9 mouse cellular contexts compared by ENCODE assay signal in the genomic region with DNA sequence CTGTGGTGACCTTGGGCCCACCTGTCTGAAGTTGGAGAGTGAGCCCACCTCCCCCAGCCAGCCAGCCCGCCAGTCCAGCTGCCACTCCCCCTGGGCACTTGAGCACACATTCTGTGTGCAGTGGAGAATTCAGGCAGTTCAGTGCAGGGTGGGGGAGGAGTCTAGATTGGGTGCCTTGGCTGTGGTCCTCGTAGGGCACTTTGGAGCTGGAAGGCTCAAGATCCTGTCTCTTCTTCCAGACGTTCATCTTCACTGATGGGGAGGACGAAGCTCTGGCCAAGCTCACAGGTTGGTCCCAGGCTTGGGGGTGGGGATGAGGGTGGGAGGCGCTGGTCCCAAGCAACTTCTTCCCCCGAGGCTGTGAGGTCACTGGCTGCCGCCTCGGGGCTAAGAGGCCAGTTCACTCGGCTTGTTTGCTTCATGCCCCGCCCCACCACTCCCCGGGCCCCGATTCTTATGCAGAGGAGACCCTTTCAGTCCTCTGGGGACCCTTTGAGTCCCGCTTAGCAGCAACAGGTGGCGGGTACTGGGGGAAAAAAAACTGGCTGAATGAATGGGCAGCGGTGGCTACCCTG. TPM values are rescaled to one million over a fixed set of nuclear protein-coding genes. Genes with fewer than 3 reads are reported as not detected.
DNase-seq lines count a peak whose midpoint lies in the region; ATAC-seq and TF ChIP-seq lines count a peak whose summit lies in the region.
"Had no signal": no experiment of that assay in that cellular context is flagged by ENCODE, and none has a peak within 500 bp of the region (broad histone marks: within the 10 kb centered on the region; RNA-seq: fewer than 3 reads in every experiment).

No protein-coding gene starts in this region.

- H3K9ac ChIP-seq in heart, postnatal 0 days (replicated peaks; ENCODE audit: low read depth, low read length) = peak overlapping the region; percentile 24; the same call in 1 of the 2 replicates

- H3K27me3 ChIP-seq in heart, postnatal 0 days (ENCODE audit: control insufficient read depth, insufficient read depth, low read length) = peaks cover 38% of the 10 kb centered on the region

- no peak for ATAC-seq in heart, postnatal 0 days (ENCODE audit: insufficient read depth, low read depth)
- no peak for ATAC-seq in erythroid progenitor cell, adult 5-6 weeks (replicated peaks; ENCODE audit: low FRiP score, poor library complexity, severe bottlenecking)

- TF ChIP-seq CTCF in heart, postnatal 0 days (IDR thresholded peaks at IDR 0.05; ENCODE audit: low read depth) = 0 out of 2 replicates have a peak, but pooled peaks have one; percentile 4

- no peaks in the 10 kb centered on the region for H3K9me3 ChIP-seq in heart, postnatal 0 days (replicated peaks; ENCODE audit: control insufficient read depth, low read length)

- peak overlapping the region; percentile 84 for H3K27ac ChIP-seq in heart, postnatal 0 days (ENCODE audit: low read depth)

- no peaks in the 10 kb centered on the region for H3K36me3 ChIP-seq in heart, postnatal 0 days (replicated peaks; ENCODE audit: control insufficient read depth, insufficient read depth, low read length)

- peaks cover 29% of the 10 kb centered on the region for H3K4me1 ChIP-seq in heart, postnatal 0 days (ENCODE audit: control insufficient read depth, insufficient read depth)

- 41% methylated on average over 15 of the region's 15 CpGs for WGBS in heart, postnatal 0 days

- TF ChIP-seq EP300 in heart, postnatal 0 days (IDR thresholded peaks at IDR 0.05; ENCODE audit: low read depth) = no peak

- peak overlapping the region; percentile 54 for H3K4me3 ChIP-seq in heart, postnatal 0 days (ENCODE audit: low read depth, low read length)

- peak overlapping the region; percentile 63 for H3K4me2 ChIP-seq in heart, postnatal 0 days (ENCODE audit: low read depth, low read length)

- DNase-seq in heart, adult 11 months = peak; percentile 93
- DNase-seq in heart, adult 18-20 months = no peak
- DNase-seq in NIH3T3 (ENCODE audit: low read depth) = peak; percentile 44
- peak; percentile 56 for DNase-seq in heart, postnatal 0 days (ENCODE audit: low spot score)
- DNase-seq in lung, postnatal 10 days = peak; percentile 76
- no peak for DNase-seq in layer of hippocampus, postnatal 14 days (ENCODE audit: low spot score in 2 of 2)
- DNase-seq in thymus, postnatal 4 days = no peak

RNA-seq across cellular contexts. Expression of gene Lfng, which starts 4.6 kb away (rescaled TPM):
- total RNA-seq in heart, adult 18-20 months (2021) = 1 to 10 TPM; 6.7 to 9.9 TPM
- total RNA-seq in heart, postnatal 0 days (2014; rRNA removed; ENCODE audit: low replicate concordance) = 8.2 and 22.3 TPM in 2 replicates
- 4.1 and 4.4 TPM in 2 replicates for polyA plus RNA-seq in heart, postnatal 0 days (2015; fragmentation: Nextera tagmentation; extraction: Ambion mirVana)
- 19.7 and 20.5 TPM in 2 replicates for total RNA-seq in erythroid progenitor cell, adult 5-6 weeks (2015; ENCODE audit: low replicate concordance)
- total RNA-seq in erythroid progenitor cell, adult 5-6 weeks (2017; ENCODE audit: low replicate concordance) = 1.9 and 11.4 TPM in 2 replicates
- total RNA-seq in layer of hippocampus, postnatal 14 days (2021) = 10 to 100 TPM; 35.8 to 39.7 TPM

RNA-seq across cellular contexts. Expression of gene Ttyh3, which starts 37.1 kb away (rescaled TPM):
- total RNA-seq in heart, adult 18-20 months (2021) = 1 to 10 TPM; 7.6 to 7.7 TPM
- 53.2 and 55.2 TPM in 2 replicates for total RNA-seq in heart, postnatal 0 days (2014; rRNA removed; ENCODE audit: low replicate concordance)
- 8.5 and 8.9 TPM in 2 replicates for polyA plus RNA-seq in heart, postnatal 0 days (2015; fragmentation: Nextera tagmentation; extraction: Ambion mirVana)
- total RNA-seq in erythroid progenitor cell, adult 5-6 weeks (2015; ENCODE audit: low replicate concordance) = 21.8 and 26.7 TPM in 2 replicates
- 21.2 and 23.2 TPM in 2 replicates for total RNA-seq in erythroid progenitor cell, adult 5-6 weeks (2017; ENCODE audit: low replicate concordance)
- 100 to 1,000 TPM; 357 to 365 TPM for total RNA-seq in layer of hippocampus, postnatal 14 days (2021)

RNA-seq across cellular contexts. Expression of gene Grifin, which starts 46.8 kb away (rescaled TPM):
- not detected for total RNA-seq in heart, adult 18-20 months (2021)
- not detected in 2 replicates for total RNA-seq in heart, postnatal 0 days (2014; rRNA removed; ENCODE audit: low replicate concordance)
- not detected in 2 replicates for polyA plus RNA-seq in heart, postnatal 0 days (2015; fragmentation: Nextera tagmentation; extraction: Ambion mirVana)
- not detected in 2 replicates for total RNA-seq in erythroid progenitor cell, adult 5-6 weeks (2015; ENCODE audit: low replicate concordance)
- not detected in 2 replicates for total RNA-seq in erythroid progenitor cell, adult 5-6 weeks (2017; ENCODE audit: low replicate concordance)
- total RNA-seq in layer of hippocampus, postnatal 14 days (2021) = not detected
- total RNA-seq: heart, postnatal 10 days had no signal

Comparison
In these comparisons a context has a peak if more than half of its experiments do, and no peak if none do; other contexts are left out.
1. DNase-seq: peak in heart, adult 11 months (single experiment), NIH3T3 (single experiment), heart, postnatal 0 days (single experiment) and lung, postnatal 10 days (single experiment); none in heart, adult 18-20 months (0 of 2), layer of hippocampus, postnatal 14 days (0 of 2) and thymus, postnatal 4 days (single experiment).